Mouse (Mus musculus) kidney, embryonic 14.5 days (tissue): ENCODE measurements around the gene B4galt3. TPM values are rescaled to one million over a fixed set of nuclear protein-coding genes. Genes with fewer than 3 reads are reported as not detected.

Source experiments
- ATAC-seq: fragments of 200-750 bp; cut with Nextera tagmentation; 2 replicates; pipeline ENCODE4 v1.8.0; 2017; ENCODE audit warnings: moderate number of reproducible peaks, mild to moderate bottlenecking, moderate TSS enrichment, moderate library complexity; ENCODE audit not compliant: low FRiP score, low TSS enrichment
- H3K27ac ChIP-seq: fragments of 300-500 bp; sonication (generic); 2 replicates; pipeline ENCODE4 v1.5.1; 2014; ENCODE audit warnings: low read depth, mild to moderate bottlenecking, low read length, moderate library complexity, mixed read lengths
- H3K27me3 ChIP-seq: fragments of 300-500 bp; sonication (generic); 2 replicates; pipeline ENCODE4 v1.6.1; 2014; ENCODE audit warnings: mild to moderate bottlenecking, low read length; ENCODE audit not compliant: control insufficient read depth, insufficient read depth
- H3K36me3 ChIP-seq: fragments of 300-500 bp; sonication (generic); 2 replicates; pipeline ENCODE4 v1.6.1; 2014; ENCODE audit warnings: low read length, mixed read lengths; ENCODE audit not compliant: control insufficient read depth, insufficient read depth
- H3K4me1 ChIP-seq: fragments of 300-500 bp; sonication (generic); 2 replicates; pipeline ENCODE4 v1.6.1; 2014; ENCODE audit warnings: low read length, mixed read lengths; ENCODE audit not compliant: control insufficient read depth, insufficient read depth
- H3K4me2 ChIP-seq: fragments of 300-500 bp; sonication (generic); replicated peaks from 2 replicates; pipeline ENCODE4 v1.6.1; 2014; ENCODE audit warnings: low read depth, mild to moderate bottlenecking, low read length
- H3K4me3 ChIP-seq: fragments of 300-500 bp; sonication (generic); 2 replicates; pipeline ENCODE4 v1.5.1; 2014; ENCODE audit warnings: mild to moderate bottlenecking, low read length
- H3K9ac ChIP-seq: fragments of 300-500 bp; sonication (generic); 2 replicates; pipeline ENCODE4 v1.6.1; 2014; ENCODE audit warnings: low read depth, mild to moderate bottlenecking, low read length, moderate library complexity
- H3K9me3 ChIP-seq: fragments of 300-500 bp; sonication (generic); 2 replicates; pipeline ENCODE4 v1.6.1; 2016; ENCODE audit warnings: low read length; ENCODE audit not compliant: control insufficient read depth
- WGBS: fragments of 180-500 bp; shearing (Covaris S2); extraction: QIAGEN DNeasy Blood & Tissue Kit; methylation state at CpG from one replicate; pipeline ENCODE4 v1.1.7; 2014; 5-methylcytosine and 5-hydroxymethylcytosine counted together
- polyA plus RNA-seq: library from polyadenylated mRNA; unstranded; fragments of >200 nt; fragmentation: Nextera tagmentation; extraction: Ambion mirVana; gene quantifications from 2 replicates; pipeline ENCODE4 v1.2.1, GENCODE M21; 2014

B4galt3 gene
- 69.9 and 79.2 TPM in 2 replicates for polyA plus RNA-seq

DNA sequence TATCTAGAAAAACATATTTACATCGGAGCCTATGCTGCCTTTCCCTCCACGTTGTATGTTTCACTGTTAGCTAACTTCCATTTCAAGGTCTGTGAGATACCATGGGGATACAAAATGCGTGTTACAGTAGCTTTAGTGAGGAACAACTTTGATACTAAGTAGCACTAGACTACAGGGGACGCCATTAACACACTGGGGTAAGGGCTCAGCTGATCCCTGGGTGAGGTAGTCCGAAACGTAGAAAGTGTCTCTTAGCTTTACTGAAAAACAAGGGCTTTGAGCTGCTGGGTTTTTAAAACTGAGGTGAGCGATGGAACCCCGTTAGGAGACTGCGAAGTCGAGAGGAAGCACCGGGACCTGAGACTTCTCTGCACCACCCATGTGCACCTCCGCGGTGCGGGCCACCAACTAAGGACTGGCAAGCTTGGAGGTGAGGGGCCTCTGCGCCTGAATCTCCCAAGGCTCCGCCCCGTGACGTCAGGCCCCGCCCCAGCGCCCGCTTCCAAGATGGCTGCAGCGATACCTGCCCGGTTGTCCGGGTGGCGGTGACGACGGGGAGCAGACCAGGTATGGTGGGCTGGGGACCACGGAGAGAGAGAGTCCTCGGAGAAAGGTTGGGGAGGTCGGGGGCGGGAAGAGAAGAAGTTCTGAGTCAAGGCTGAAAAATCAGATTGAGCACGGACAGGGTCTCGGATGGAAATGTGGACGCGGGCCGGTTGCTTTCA is at the start of gene B4galt3:
TSS of gene B4galt3 (plus strand) at position 481 of the 725 bp plus-strand sequence.
- ATAC-seq = peak; percentile 96
- H3K9ac ChIP-seq = peak within 1 kb of the TSS; percentile 80
- H3K4me2 ChIP-seq = peak within 1 kb of the TSS; percentile 91
- 4% methylated on average over 36 of the region's 36 CpGs for WGBS
- peak within 1 kb of the TSS; percentile 87 for H3K4me3 ChIP-seq
- H3K27ac ChIP-seq = peak within 1 kb of the TSS; percentile 55
- H3K9me3 ChIP-seq = no peaks in the 10 kb centered on the region
- no peaks in the 10 kb centered on the region for H3K27me3 ChIP-seq
- H3K36me3 ChIP-seq = peaks cover 28% of the 10 kb centered on the region
- H3K4me1 ChIP-seq = peaks cover 9% of the 10 kb centered on the region

DNA sequence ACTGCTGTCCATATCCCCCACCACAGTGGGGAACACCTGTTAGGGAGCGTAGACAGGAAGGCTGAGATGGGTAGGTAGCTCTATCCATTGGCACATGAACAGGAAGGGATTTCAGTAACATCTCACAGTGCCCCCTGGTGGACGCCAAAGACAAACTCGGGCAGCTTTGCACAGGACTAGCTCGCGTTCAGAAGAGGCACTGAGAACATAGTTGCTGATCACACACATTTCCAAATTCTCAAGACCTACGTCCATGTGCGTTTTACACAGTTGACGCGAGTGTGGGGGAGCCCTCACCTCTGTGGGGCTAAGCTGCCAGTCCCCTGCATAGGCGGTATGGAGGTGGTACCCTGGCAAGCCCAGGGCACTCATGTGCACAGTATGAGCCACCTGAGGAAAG is 49.3 kb upstream of the B4galt3 start:
- Histone ChIP-seq H3K27me3 (no peaks in the 10 kb centered on the region), H3K4me1 (0 out of 2 replicates have a peak, but pooled peaks cover 5% of the 10 kb centered on the region), H3K9me3 (no peaks in the 10 kb centered on the region), H3K4me2 (peak overlapping the region; percentile 87), H3K4me3 (peak overlapping the region; percentile 3; the same call in 1 of the 2 replicates), H3K36me3 (peaks cover 18% of the 10 kb centered on the region; the same call in 1 of the 2 replicates), H3K27ac (no peak overlapping the region), H3K9ac (no peak overlapping the region)
- WGBS = 4% methylated on average over 10 of the region's 10 CpGs
- peak; percentile 28 for ATAC-seq

DNA sequence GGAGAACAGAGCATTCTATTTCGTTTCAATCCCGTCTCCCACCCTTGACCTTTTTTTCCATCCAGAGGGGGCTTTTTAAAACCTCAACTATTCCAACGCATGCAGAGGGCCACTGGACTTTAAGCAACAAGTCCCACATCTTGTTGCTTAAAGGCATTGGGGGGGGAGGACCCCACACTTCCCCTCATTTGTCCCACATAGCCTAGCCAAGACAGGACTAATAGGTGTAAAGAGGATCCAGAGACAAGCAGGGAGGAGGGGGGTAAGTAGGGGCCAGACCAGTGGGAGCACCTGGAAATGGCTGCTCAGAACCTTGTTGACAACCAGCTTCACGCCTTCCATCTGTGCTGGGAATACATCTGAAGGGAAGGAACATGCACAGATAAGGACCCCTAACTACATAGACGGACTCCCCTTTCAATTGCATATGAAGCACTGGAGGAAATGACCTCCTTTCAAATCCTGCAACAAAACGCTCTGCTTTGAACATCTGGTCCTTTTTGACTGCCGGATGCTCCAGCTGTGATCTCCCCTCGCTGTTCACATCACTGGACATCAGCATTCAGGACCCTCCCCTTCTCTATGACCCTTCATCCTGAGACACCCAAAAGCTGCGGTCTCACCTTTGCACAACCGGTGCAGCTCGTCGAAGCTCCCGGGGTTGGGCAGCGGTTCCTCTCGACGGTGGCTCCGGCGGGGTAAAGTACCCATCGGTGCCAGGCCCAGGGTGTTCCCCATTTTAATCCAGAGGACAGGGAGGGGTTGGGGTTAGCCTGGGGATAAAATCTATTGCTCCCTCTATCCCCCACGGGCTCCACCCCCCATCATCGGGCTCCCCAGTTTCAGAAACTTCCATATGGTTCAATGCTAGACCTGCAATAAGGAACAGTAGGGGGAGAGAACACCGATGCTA is 48.6 kb upstream of the B4galt3 start:
- no peaks in the 10 kb centered on the region for H3K27me3 ChIP-seq
- peak overlapping the region; percentile 87 for H3K4me2 ChIP-seq
- H3K4me1 ChIP-seq = 0 out of 2 replicates have a peak, but pooled peaks cover 5% of the 10 kb centered on the region
- peaks cover 18% of the 10 kb centered on the region; the same call in 1 of the 2 replicates for H3K36me3 ChIP-seq
- 7% methylated on average over 22 of the region's 22 CpGs for WGBS
- H3K9ac ChIP-seq = peak overlapping the region; percentile 69; the same call in 1 of the 2 replicates
- H3K4me3 ChIP-seq = peak overlapping the region; percentile 49
- no peak; the same call in 1 of the 2 replicates for ATAC-seq
- 0 out of 2 replicates have a peak overlapping the region, but pooled peaks have one; percentile 3 for H3K27ac ChIP-seq
- no peaks in the 10 kb centered on the region for H3K9me3 ChIP-seq

DNA sequence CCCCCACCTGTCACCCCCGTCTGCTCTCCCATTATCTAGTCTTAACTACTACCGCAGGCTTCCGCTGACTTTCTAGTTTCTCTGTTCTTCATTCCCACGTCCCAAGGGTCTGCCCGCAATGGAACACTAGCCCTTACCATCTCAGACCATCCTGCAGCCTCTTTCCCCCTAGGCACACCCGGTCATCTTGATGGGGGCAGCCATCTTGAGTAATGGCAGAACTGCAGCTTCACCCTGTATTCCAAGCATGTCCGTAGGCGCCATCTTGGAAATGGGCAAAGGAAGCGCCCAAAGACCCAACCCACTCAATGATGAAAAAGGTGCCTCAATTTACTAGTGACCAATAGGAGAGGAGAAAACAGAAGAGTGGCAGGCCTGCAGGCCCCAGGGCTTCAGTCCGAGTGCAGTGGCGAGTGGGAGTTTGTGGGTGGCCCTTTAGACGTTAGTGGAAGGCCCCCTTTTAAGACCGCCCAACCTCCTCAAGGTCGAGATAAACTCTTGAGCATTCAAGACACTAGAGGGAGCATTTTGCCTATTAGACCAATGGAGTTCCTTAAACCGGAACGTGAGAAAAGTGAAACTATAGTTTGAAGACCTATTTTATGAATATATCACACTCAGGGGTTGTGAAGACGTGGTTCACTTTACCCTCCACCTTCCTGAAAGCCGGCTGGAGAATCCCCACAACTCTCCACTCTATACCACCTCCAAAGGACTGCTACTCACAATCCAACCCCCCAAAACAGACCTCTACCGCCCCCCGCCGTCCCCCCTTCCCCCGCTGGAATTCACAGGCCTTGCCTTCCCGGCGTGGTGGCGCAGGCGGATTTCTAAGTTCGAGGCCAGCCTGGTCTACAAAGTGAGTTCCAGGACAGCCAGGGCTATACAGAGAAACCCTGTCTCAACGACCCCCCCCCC is 47.6 kb upstream of the B4galt3 start, which contains the start of gene Tomm40l:
TSS of gene Tomm40l (minus strand) at position 277 of the 918 bp plus-strand sequence.
- Histone ChIP-seq H3K4me3 (peak within 1 kb of the TSS; percentile 49), H3K36me3 (peaks cover 18% of the 10 kb centered on the region; the same call in 1 of the 2 replicates), H3K27ac (peak within 1 kb of the TSS; percentile 88), H3K4me2 (peak within 1 kb of the TSS; percentile 87), H3K4me1 (0 out of 2 replicates have a peak, but pooled peaks cover 5% of the 10 kb centered on the region), H3K9ac (peak within 1 kb of the TSS; percentile 69; the same call in 1 of the 2 replicates), H3K27me3 (no peaks in the 10 kb centered on the region), H3K9me3 (no peaks in the 10 kb centered on the region)
- ATAC-seq = peak; percentile 98
- 2% methylated on average over 28 of the region's 28 CpGs for WGBS

DNA sequence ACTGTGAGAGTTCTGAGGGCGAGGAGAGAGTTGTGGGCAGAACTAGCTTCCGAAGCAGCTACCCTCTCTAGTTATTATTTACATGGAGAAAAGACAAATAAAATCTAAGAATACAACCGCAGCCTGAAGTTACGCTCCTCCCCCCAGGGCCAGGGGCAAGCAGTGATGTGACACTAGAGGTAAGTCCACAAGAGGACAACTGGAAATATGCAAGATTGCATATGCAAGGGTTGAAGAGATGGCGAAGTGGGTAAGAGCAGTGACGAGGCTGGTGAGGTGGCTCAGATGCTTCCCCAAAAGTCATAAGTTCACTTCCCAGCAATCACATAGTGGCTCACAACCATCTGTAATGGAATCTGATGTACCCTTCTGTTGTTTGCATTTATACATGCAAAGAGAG is 47.0 kb upstream of the B4galt3 start:
- no peak for ATAC-seq

DNA sequence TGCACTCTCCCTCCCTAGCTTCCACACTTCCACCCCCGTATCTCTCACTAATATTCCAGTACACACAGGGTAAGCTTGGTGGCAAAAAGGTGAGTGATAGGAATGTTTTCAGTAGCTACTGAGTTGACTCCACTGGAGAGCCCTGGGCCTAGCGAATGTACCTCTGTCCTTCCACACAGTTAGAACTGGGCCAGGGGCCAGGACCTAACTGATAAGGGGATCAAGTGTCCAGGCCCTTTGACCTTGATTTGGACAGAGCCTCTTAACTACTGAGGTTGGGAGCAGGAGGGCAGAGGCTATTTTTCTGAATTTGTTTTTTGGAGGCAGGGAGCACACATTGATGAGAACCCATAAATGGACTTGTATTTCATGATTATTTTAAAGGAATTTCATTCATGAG is 46.3 kb upstream of the B4galt3 start:
- H3K9me3 ChIP-seq = no peaks in the 10 kb centered on the region
- no peak overlapping the region for H3K4me2 ChIP-seq
- ATAC-seq = no peak
- 83% methylated on average over 2 of the region's 2 CpGs for WGBS
- H3K4me3 ChIP-seq = no peak overlapping the region
- H3K4me1 ChIP-seq = 0 out of 2 replicates have a peak, but pooled peaks cover 5% of the 10 kb centered on the region
- H3K27me3 ChIP-seq = no peaks in the 10 kb centered on the region
- H3K27ac ChIP-seq = no peak overlapping the region
- no peak overlapping the region for H3K9ac ChIP-seq
- H3K36me3 ChIP-seq = peaks cover 14% of the 10 kb centered on the region; the same call in 1 of the 2 replicates

More for the DNA sequence above, 47.0 kb upstream of the B4galt3 start:
- peaks cover 18% of the 10 kb centered on the region; the same call in 1 of the 2 replicates for H3K36me3 ChIP-seq
- no peaks in the 10 kb centered on the region for H3K27me3 ChIP-seq
- H3K9ac ChIP-seq = peak overlapping the region; percentile 51; the same call in 1 of the 2 replicates
- 85% methylated on average over 6 of the region's 6 CpGs for WGBS
- H3K4me1 ChIP-seq = 0 out of 2 replicates have a peak, but pooled peaks cover 5% of the 10 kb centered on the region
- H3K9me3 ChIP-seq = no peaks in the 10 kb centered on the region
- H3K27ac ChIP-seq = peak overlapping the region; percentile 88
- peak overlapping the region; percentile 49 for H3K4me3 ChIP-seq
- peak overlapping the region; percentile 33 for H3K4me2 ChIP-seq

DNA sequence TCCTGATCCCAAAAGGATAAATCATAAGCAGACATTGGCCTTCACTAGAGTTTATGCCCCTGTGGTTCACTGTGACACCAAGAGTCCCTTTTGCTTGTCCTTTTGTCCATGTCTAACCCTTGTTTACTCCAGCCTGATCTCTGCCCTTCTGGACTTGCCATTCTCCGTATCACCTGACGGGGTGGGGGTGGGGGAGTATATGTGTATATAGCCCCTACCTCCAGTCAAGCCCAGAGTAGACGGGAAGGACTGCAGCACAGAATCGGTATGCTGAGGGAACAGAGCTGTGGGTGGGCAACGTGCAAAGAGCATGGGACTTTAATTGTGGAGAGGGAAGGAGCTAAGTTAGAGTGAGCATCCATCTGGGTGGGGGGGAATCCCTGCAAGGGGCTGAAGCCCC is 45.3 kb upstream of the B4galt3 start, which contains the start of gene Apoa2:
TSS of gene Apoa2 (plus strand) at position 198 of the 400 bp plus-strand sequence.
- no peak within 1 kb of the TSS for H3K4me3 ChIP-seq
- H3K27me3 ChIP-seq = no peaks in the 10 kb centered on the region
- 0 out of 2 replicates have a peak, but pooled peaks cover 9% of the 10 kb centered on the region for H3K4me1 ChIP-seq
- 68% methylated on average over 5 of the region's 5 CpGs for WGBS
- H3K9ac ChIP-seq = no peak within 1 kb of the TSS
- peaks cover 5% of the 10 kb centered on the region; the same call in 1 of the 2 replicates for H3K36me3 ChIP-seq
- no peak within 1 kb of the TSS for H3K27ac ChIP-seq
- H3K4me2 ChIP-seq = no peak within 1 kb of the TSS
- no peaks in the 10 kb centered on the region for H3K9me3 ChIP-seq
- no peak for ATAC-seq

DNA sequence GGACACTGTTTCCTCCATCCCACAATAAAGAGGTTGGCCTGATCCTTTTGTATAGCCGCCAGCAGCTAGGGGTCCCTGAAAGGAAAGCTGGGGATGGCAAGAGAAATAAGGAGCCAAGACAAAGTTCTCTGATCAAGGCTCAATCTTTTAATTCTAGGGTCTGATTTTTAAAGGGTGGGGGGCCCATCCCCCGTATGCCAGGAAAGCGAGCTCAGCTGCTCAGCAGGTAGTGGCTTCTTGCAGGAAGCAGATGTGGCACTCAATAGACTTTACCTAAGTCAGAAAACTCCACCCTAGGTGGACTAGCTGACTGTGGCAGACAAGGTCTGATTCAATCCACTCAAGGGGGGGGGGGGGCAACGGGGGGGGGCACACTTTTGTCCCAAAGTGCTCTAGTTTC is 43.3 kb upstream of the B4galt3 start:
- whole genome bisulfite sequencing = 75% methylated on average over 4 of the region's 4 CpGs
- no peak overlapping the region for H3K4me3 ChIP-seq

More for the DNA sequence above, 43.3 kb upstream of the B4galt3 start:
- Histone ChIP-seq H3K4me1 (0 out of 2 replicates have a peak, but pooled peaks cover 5% of the 10 kb centered on the region), H3K9ac (no peak overlapping the region), H3K4me2 (no peak overlapping the region), H3K36me3 (no peaks in the 10 kb centered on the region), H3K27ac (no peak overlapping the region), H3K9me3 (no peaks in the 10 kb centered on the region), H3K27me3 (no peaks in the 10 kb centered on the region)
- ATAC-seq = no peak
